Mouse (Mus musculus) inflammation-experienced regulatory T-cells, adult 16 weeks (primary cell): ENCODE results near the gene Naaladl2. TPM values are rescaled to one million over a fixed set of nuclear protein-coding genes. Genes with fewer than 3 reads are reported as not detected.

Source experiments
- polyA plus RNA-seq: library from polyadenylated mRNA; unstranded; fragments of 100-300 nt; shearing (Covaris generic); gene quantifications from one replicate; pipeline ENCODE4 v1.2.1, GENCODE M21; 2017

The Naaladl2 gene
- polyA plus RNA-seq, result not detected

GRCm38 (mm10) chr3:25143555-25144311 lies at the start of gene Naaladl2:
Gene Naaladl2 (minus strand): TSS chr3:25144261.

